Mouse (Mus musculus): ENCODE data around the gene Mrpl37.

DNA sequence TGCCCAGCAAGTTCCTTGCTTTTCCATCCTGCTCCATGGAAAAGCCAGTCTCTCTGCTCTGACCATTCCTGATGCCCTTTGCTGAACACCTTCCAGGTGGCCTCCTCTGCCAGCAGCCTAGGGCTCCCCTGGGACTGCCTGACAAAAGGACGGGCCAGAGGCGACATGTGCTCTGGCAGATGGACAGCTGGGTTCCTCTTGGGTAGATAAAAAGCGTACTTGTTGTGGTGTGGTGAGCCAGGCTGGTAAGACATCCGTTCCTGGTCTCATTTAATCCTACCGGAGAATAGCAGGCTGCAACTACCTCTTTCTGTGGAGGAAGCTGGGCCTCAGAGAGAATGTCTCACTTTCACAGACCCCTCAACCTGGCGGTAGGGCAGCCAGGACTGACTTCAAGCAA is 29.4 kb upstream of the Mrpl37 start:
- no peak for TF ChIP-seq CTCF (IDR thresholded peaks at IDR 0.05; ENCODE audit: low read depth, low read length)
- no peak for TF ChIP-seq POLR2A (IDR thresholded peaks at IDR 0.05; ENCODE audit: borderline replicate concordance, low read depth, low read length)
